Mouse (Mus musculus) T-helper 17 cell (primary cell): ENCODE data around the gene Tex52.

Experiments
- in situ Hi-C, 2 experiments: fragments of 300-600 bp; cut with MboI, MseI; formaldehyde crosslinking; loops; 1 replicate in 1 of 2; 2 replicates in 1 of 2; pipeline ENCODE4 v1.15.1; 2025; ENCODE audit warnings: high pct_unique_total_duplicates in 2 of 2

The Tex52 gene

GRCm38 (mm10) chr6:128375192-128375591 lies at the start of gene Tex52, which contains the start of gene Gm44596:
TSS of gene Tex52 (plus strand) at chr6:128375456.
TSS of gene Gm44596 (plus strand) at chr6:128375503.
- in situ Hi-C loops = loop anchor here in 1 of 2 experiments (25.0 kb wide), 1 partner anchor 1263 kb away; the partner anchor contains the start of gene Tigar

GRCm38 (mm10) chr6:128334397-128335124 lies 40.7 kb upstream of the Tex52 start:
- in situ Hi-C loops = no loop called here

GRCm38 (mm10) chr6:128337467-128337866 lies 37.8 kb upstream of the Tex52 start:
- in situ Hi-C loops = no loop called here

DNA sequence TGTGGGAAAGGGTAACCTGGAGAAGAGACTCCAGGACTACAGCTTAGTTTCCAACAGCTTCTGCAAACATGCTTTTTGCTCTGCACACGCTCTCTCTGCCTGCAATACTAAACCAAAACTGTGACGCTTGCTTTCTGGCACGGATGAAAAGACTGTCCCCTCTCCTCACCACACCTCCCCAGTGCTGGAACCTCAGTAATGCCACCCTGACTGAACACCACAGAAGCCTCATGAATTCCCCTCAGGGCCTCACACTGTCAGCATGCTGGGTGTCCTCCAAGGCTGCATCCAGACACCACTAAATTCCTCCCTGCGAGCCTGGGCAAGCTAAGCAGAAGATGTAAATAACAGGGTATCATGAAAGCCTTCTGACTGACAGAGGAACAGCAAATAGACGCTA lies 36.4 kb upstream of the Tex52 start:
- in situ Hi-C loops = no loop called here

DNA sequence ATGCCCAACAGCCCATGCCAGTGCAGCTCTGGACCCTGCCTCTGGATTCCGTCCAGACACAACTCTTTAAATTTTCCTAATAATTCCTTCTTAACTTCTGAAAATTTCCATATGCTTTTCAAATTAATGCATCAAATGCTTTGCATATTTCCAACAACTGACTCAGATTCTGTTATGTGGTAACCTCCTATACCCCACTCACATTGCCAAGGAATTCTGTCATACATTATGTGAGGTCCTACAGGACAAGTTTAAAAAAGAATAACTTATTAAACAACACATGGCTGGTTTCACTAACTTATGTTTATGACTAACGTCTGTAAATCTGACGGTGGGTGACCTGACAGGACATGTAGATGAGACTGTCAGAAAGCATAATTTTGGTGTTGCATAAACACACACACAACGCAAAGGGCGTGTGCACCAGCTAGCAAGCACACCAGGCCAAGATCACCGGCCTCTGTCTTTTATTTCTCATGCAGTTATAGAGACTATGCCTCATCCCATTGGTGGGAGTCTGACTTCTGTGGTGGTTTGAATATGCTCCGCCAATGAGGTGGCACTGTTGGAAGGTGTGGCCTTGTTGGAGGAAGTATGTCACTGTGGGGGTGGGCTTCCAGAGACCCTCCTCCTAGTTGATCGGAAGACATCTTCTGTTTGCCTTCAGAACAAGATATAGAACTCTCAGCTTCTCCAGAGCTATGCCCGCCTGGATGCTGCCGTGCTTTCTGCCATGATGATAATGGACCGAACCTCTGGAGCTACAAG lies 33.1 kb upstream of the Tex52 start:
- in situ Hi-C loops = no loop called here

DNA sequence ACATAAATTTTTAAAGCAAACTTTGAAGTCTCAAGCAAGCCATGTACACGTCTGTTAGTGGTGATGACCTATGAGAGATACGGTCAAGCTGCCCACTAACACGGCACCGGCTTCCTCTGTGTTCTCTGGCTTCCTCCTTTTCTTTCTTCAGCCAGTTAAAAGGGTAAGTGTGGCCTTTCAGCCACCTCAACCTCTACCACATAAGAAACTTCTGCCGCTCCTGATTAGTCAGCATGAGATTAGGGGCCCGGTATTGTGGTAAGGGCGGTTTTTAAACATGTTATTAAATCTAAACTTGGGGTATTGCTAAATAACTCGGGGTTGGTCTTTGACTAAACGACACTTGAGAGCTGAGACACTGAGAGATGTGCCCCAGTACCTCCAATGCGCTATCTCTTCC lies 29.6 kb upstream of the Tex52 start:
- in situ Hi-C loops = no loop called here

GRCm38 (mm10) chr6:128346782-128347181 lies 28.5 kb upstream of the Tex52 start:
- in situ Hi-C loops = no loop called here

GRCm38 (mm10) chr6:128349711-128350110 lies 25.5 kb upstream of the Tex52 start:
- in situ Hi-C loops = no loop called here

DNA sequence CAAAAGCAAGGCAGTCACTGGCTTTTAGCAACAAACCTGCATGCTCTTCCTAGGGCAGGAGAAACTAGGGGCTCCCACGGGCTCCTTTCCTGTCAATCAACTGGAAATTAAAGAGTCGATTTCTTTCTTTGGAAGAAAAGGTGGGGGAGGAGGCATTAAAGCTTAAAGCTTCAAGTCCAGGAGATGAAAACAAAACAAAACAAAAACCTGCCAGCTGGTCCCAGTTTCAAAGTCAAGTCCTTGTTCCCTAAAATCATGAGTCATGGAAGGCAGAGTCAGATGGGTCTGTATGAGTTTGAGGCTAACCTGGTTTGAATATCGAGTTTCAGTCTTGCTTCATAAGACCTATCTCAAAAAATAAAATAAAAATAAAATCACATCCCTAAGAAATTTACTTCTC lies 21.1 kb upstream of the Tex52 start:
- in situ Hi-C loops = no loop called here

DNA sequence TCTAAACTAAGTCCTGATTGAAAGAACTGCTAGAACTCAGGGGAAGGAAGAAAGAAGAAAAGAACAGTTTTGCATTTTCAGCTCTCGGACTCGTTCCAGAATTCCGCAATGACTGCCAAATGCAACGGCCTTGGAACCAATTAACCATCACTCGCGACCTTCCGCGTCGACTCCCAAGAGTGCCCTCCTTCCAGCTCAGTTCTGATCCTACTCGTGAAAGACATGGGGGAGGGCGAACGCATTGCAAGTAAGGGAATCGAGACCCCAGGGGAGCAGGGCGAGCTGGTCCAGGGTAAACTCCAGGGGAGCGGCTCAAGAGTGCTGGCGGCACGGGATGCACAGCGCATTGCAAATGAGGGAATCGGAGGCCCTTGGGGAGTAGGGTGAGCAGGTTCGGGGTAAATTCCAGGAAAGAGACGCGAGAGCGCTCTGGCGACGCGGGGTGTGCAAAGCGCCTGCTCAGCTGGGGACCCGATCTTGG lies 20.0 kb upstream of the Tex52 start:
- in situ Hi-C loops = loop anchor here in 1 of 2 experiments (5.0 kb wide), 1 partner anchor 33 kb away; no protein-coding TSS in a partner anchor

DNA sequence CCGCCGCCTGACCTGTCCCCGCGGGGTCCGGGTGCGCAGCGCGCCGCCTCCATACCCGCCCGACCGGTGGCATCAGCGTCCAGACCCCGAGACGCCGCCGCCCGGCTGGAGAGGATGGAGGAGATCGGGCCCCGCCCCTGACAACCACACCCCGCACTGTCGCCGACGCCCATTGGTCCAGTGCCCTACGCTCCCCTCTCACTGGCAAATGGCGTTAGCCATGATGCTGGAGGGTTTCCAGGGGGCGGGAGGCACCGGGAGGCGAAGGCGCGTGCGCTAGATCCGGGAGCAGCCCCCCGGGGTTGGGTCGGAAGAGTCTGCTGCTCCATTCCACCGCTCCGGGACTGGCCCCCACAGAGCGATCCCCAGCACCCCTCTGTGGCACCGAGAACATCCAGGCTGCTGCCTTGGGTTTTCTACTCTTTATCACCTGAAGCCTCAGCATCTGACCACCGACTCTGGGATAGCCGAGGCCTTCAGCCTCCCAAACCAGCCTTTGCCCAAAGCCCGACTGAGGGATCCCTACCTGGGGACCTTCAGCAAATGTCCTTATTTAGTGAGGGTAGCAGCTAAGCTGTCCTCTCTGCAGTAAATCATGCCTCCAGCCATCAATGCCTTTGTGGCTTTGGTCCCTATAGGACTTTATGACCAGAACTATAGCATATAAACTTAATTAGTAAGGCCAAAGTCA lies 19.4 kb upstream of the Tex52 start, which contains the start of gene Tulp3:
Gene Tulp3, minus strand, starts transcription at position 126 of the 691 bp plus-strand sequence.
- in situ Hi-C loops = loop anchor here in 1 of 2 experiments (5.0 kb wide), 1 partner anchor 34 kb away; no protein-coding TSS in a partner anchor

- in situ Hi-C loops = loop anchor here in 1 of 2 experiments (5.0 kb wide), 1 partner anchor 37 kb away; no protein-coding TSS in a partner anchor
Measured at GRCm38 (mm10) chr6:128358999-128359398, 16.3 kb upstream of the Tex52 start.

GRCm38 (mm10) chr6:128361901-128362300 lies 13.4 kb upstream of the Tex52 start:
- in situ Hi-C loops = loop anchor here in 1 of 2 experiments (5.0 to 10.0 kb wide), 2 partner anchors 53 to 160 kb away; no protein-coding TSS in a partner anchor

DNA sequence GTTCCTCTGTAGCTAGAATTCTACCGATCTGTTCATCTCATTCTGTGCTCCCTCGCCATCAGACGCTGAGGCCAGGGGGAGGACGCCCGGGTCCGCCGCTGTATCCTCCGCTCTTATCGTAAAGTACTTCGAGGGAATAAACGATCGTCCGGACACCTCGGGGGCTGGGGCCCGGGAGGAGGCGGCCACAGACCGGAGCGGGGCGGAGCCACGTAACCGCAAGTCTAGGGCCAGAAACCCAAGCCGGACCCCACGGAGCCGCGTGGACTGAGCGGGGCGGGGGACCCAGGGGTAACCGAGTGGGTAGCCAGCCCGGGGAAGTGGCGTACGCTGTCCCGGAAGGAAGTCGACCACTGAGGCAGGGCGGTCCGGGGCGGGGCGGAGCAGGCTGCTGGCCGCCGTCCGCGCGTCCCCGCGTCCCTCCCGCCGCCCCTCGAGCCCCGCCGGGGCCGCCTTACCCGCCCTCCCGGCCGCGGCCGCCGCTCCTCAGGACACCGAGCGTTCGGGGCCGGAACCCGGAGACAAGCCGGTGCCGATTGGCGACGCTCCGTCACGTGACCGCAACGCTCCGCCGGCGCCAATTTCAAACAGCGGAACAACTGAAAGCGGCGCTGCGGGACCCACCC lies 12.8 kb upstream of the Tex52 start, which contains the start of the genes Rhno1 and Foxm1:
Gene Rhno1, minus strand, starts transcription at position 531 of the 626 bp plus-strand sequence.
Gene Foxm1, plus strand, starts transcription at position 587 of the 626 bp plus-strand sequence.
- in situ Hi-C loops = loop anchor here in 1 of 2 experiments (5.0 to 10.0 kb wide), 2 partner anchors 52 to 160 kb away; no protein-coding TSS in a partner anchor

- in situ Hi-C loops = loop anchor here in 1 of 2 experiments (5.0 to 10.0 kb wide), 2 partner anchors 52 to 161 kb away; no protein-coding TSS in a partner anchor
Measured at GRCm38 (mm10) chr6:128363007-128363825, 12.0 kb upstream of the Tex52 start.

GRCm38 (mm10) chr6:128364721-128365120 lies 10.5 kb upstream of the Tex52 start:
- in situ Hi-C loops = loop anchor here in 1 of 2 experiments (5.0 to 10.0 kb wide), 2 partner anchors 50 to 162 kb away; no protein-coding TSS in a partner anchor

DNA sequence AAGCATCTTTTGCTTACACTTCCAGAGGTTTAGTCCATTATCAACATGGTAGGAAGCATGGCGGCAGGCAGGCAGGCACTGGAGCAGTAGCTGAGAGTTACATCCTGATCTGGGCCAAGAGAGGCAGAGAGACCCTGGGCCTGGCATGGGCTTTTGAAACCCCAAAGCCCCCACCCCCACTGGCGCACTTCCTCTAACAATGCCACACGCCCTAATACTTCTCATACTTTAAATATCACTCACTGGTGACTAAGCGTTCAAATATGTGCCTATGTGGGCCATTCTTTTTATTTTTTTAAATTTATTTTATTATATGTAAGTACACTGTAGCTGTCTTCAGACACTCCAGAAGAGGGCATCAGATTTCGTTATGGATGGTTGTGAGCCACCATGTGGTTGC lies 8.8 kb upstream of the Tex52 start:
- in situ Hi-C loops = loop anchor here in 1 of 2 experiments (10.0 kb wide), 1 partner anchor 48 kb away; no protein-coding TSS in a partner anchor

GRCm38 (mm10) chr6:128370040-128370439 lies 5.2 kb upstream of the Tex52 start:
- in situ Hi-C loops = loop anchor here in 1 of 2 experiments (5.0 kb wide), 1 partner anchor 107 kb away; no protein-coding TSS in a partner anchor
